Mouse (Mus musculus) frontal cortex, adult 2 months (tissue): ENCODE measurements at regions not wholly inside any gene's neighbourhood (a gene's known extent, or its start where the extent isn't known, plus 50 kb on each side); places are given as distances from the start of the nearest gene placed in this dataset.

Source experiments
- DNase-seq, 2 experiments: peaks; one replicate each; pipeline ENCODE4 v3.0.0; 2022; ENCODE audit warnings: low spot score in 1 of 2; ENCODE audit errors: extremely low spot score in 1 of 2

GRCm38 (mm10) chr16:30118876-30119275, 54.7 kb downstream of the Hes1 start:
- DNase-seq, result no peak

GRCm38 (mm10) chr16:30120330-30121265, 56.4 kb downstream of the Hes1 start:
- no peak for DNase-seq

GRCm38 (mm10) chr16:30121596-30121995, 57.4 kb downstream of the Hes1 start:
- no peak for DNase-seq

- no peak for DNase-seq
These were observed 58.3 kb downstream of the Hes1 start for GRCm38 (mm10) chr16:30122211-30123070.

GRCm38 (mm10) chr16:30127015-30127414, 62.8 kb downstream of the Hes1 start:
- no peak for DNase-seq

- DNase-seq, result no peak
These were observed 64.6 kb downstream of the Hes1 start for GRCm38 (mm10) chr16:30128787-30129186.

- DNase-seq, result no peak
These were observed 65.3 kb downstream of the Hes1 start for GRCm38 (mm10) chr16:30129218-30130112.

- DNase-seq, result no peak
These were observed 65.9 kb downstream of the Hes1 start for GRCm38 (mm10) chr16:30130113-30130471.

- DNase-seq, result no peak
These were observed 67.9 kb downstream of the Hes1 start for GRCm38 (mm10) chr16:30132086-30132485.

- DNase-seq, result no peak
These were observed 70.5 kb downstream of the Hes1 start for GRCm38 (mm10) chr16:30134642-30135165.

- DNase-seq, result no peak
These were observed 72.7 kb downstream of the Hes1 start for GRCm38 (mm10) chr16:30136849-30137248.

GRCm38 (mm10) chr16:30137812-30138211, 73.6 kb downstream of the Hes1 start:
- DNase-seq, result no peak

- no peak for DNase-seq
These were observed 80.8 kb downstream of the Hes1 start for GRCm38 (mm10) chr16:30144818-30145464.

- peak in 1 of 2 experiments; percentile 51 for DNase-seq
These were observed 81.5 kb downstream of the Hes1 start for GRCm38 (mm10) chr16:30145465-30146207.

- DNase-seq, result no peak
These were observed 82.0 kb downstream of the Hes1 start for GRCm38 (mm10) chr16:30146208-30146525.

GRCm38 (mm10) chr16:30147296-30147695, 83.1 kb downstream of the Hes1 start:
- peak in 1 of 2 experiments; percentile 9 for DNase-seq

- no peak for DNase-seq
These were observed 86.9 kb downstream of the Hes1 start for GRCm38 (mm10) chr16:30151104-30151503.

- DNase-seq, result peak in 1 of 2 experiments; percentile 27
These were observed 90.9 kb downstream of the Hes1 start for GRCm38 (mm10) chr16:30155070-30155469.
